Mouse (Mus musculus) lung, postnatal 36 days (tissue): ENCODE measurements around the gene Fhl5.
"Not testable (repeated sequence)": the region's sequence is repeated elsewhere in the genome, so short reads cannot be mapped to it uniquely, and the experiment has no call there.

Experiments
- DNase-seq: peaks from one replicate; pipeline ENCODE4 v3.0.0; 2022; ENCODE audit warnings: mixed read lengths

Fhl5 gene

DNA sequence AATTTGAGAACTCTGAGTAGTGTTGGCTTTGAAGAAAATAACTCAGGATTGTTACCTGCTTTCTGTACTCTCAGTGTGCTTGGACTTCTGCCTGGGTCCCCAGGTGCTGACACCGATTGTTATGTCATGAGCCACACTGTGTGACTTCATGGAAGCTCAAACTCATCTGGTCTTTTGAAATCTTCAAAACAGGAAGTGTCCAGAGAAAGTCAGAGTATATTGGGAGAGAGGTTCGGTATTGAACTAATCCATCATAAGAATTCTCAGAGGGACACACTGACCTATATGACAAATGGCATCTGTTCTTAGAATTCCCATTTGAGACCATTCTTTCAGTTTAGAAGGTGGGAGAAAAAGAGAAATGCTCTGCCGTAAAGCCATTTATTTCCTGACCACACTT, at the start of gene Fhl5:
Fhl5 (minus strand) TSS at position 101 of the 400 bp plus-strand sequence.
- DNase-seq = no peak

DNA sequence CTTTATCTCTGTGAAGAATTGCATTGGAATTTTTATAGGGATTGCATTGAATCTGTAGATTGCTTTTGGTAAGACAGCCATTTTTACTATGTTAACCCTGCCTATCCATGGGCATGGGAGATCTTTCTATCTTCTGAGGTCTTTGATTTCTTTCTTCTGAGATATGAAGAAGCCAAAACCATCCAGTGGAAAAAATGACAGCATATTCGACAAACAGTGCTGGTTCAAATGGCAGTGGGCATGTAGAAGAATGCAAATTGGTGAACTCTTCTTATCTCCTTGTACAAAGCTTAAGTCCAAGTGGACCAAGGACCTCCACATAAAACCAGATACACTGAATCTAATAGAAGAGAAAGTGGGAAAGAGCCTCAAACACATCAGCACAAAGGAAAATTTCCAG, 42.3 kb upstream of the Fhl5 start:
- not testable (repeated sequence) for DNase-seq

DNA sequence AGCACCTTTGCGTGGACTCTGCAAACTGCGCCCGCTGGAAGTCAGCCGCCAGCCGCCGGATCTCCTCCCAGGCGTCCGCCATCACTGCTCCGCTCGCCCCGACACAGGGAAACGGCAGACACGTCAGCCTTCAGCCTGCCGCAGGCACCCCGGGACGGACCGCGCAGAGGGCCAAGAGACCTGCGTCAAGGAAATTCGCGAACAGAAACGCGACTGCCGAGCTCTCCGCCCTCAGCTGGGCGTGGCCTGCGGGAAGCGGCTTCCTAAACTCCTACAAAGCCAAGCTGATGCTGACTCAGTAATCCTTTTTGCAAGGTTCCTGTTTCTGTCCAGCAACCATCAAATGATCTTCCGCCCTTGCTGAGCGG, 39.0 kb upstream of the Fhl5 start, which contains the start of gene Ufl1:
Ufl1 (minus strand) TSS at position 151 of the 368 bp plus-strand sequence.
- DNase-seq = peak; percentile 97

DNA sequence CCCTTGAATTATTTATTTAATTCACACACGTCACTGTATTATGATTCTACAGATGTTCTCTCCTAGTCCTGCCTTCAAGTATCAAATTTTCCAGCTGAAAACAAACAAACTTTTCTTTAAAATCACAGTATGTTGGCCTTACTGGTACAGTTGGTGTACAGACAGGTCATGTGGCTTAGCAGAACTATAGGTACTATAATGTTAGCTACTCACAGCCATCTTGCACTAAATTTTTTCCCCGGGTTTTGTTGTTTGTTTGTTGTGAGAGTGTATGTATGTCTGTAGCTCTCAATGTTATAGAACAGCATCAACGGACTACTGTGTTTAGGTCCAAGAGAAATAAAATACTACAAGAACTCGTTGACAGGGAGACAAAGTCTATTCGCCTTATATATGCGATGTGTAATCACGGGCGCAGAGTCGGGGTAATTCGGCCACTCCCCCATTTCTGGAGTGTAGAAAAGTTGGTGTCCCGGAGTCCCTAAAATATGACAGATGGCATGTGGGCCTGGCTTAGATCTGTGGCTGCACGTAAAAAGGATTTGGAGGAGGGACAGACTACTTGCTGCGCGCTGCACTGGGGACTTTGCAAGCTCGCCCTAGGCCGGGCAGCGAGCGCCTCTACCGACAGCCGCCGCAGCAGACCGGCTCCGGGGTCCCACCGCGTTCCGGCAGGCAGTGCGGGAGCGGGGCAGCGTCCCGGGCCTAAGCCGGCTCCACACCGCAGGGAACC, 38.4 kb upstream of the Fhl5 start:
- DNase-seq = peak; percentile 56

DNA sequence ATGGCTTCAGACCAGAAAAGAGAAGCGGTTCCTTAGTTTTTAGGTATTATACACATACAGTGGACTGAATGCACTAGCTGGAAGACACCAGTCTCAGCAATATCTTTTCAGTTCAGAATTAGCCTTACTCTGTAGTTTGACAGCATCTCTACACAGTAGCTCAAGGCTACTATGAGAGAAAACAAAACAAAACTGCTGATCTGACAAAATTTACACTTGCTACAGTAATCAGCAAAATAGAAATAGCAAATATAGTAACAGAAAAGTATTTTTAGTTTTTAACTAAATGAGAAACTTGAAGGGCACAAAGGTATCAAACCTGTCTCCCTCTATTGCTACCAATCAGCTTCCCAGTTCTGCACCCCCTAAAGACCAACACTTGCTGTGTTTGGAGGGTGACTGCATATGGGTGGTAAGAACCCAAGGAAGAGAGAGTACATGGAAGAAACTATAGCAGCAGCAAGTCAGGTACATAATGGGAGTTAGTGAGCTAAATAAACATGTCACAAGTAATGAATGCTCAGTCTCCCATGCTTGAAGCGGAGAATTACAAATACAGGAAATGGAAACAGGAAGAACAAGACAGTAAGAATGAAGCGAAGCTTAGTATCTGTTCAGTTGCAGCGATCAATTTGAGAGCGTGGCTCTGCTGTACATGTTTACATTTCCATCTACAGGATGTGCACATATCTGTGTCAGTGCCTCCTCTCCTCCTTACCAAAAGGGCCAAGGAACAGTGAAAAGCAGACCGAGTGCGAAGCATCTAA, 30.4 kb upstream of the Fhl5 start:
- no peak for DNase-seq

DNA sequence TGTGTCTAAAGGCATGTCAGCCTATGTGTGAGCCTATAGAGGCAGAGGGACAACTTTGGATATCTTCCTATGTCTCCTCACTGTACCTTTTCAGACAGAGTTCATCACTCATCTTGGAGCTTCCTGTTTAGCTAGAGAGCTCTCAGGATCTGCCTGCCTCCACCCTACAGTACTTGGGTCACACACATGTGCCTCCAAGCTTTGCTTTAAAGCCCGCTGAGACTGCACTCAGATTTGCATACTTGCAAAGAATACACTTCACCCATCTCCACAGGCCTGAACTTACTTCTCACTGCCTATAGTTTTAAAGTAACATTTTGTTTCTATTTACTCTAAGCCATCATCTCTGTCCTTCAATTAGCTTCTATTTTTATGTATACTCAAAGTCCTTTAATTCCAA, 29.2 kb upstream of the Fhl5 start:
- no peak for DNase-seq

DNA sequence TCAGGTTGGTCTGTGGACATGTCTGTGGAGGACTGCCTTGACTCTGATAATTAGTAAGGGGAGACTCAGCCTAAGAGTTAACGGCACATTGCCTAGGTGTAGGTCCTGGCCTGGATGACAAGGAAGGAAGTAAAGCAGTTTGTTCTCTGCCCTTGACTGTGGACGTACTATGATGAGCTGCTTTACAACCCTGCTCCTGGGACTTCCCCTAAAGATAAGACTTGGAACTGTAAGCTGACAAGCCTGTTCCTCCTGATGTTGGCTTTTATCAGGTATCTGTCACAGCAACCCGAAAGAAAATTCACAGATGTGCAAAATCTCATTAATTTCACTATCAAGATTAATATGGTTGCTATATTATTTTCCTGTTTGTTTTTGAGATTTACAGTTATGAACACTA, 24.5 kb upstream of the Fhl5 start:
- DNase-seq = no peak

DNA sequence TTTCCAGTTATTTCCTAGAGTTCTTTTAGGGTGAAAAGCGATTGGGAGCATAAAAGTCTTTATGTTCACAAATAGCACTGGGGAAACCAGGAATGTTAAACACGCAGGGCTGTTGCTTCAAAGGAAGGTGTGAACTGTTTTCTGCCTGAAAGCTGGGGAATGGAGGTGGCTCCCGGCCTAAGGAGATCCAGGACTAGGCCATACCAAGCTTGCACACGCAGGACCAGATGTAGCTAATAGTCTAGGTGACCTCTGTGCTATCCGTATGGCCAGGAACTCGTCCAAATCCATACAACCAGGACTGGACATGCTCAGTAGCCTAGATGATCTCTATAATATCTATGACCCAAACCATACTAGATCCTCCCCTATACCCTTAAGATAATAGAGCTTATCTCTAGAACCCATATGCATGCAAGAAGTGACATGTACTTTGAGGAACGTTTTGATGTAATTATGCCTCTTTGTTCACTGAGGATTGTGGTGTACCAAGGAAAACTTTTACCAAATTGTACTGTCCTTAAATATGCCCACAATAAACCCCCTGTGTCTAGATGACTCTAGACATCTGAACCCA, 15.2 kb upstream of the Fhl5 start:
- no peak for DNase-seq

DNA sequence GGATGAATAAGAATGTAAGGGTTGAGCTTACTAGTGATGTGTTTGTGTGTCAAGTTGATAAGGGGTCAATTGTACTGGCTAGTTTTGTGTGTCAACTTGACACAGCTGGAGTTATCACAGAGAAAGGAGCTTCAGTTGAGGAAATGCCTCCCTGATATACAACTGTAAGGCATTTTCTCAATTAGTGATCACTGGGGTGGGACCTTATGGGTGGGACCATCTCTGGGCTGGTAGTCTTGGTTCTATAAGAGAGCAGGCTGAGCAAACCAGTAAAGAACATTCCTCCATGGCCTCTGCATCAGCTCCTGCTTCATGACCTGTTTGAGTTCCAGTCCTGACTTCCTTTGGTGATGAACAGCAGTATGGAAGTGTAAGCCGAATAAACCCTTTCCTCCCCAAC, 7.0 kb downstream of the Fhl5 start:
- DNase-seq = not testable (repeated sequence)

DNA sequence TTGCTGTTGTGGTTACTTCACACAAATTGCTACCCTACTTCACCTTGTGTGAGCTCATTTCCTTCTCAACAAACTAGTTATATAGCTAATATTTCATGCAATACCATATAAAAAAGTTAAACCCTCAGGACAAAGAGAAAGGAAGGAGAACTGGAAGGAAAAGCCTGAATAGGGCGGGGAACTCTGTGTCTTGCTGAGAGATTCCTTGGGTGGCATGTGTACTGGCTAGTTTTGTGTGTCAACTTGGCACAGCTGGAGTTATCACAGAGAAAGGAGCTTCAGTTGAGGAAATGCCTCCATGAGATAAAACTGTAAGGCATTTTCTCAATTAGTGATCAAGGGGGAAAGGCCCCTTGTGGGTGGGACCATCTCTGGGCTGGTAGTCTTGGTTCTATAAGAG, 8.9 kb downstream of the Fhl5 start:
- DNase-seq = not testable (repeated sequence)

DNA sequence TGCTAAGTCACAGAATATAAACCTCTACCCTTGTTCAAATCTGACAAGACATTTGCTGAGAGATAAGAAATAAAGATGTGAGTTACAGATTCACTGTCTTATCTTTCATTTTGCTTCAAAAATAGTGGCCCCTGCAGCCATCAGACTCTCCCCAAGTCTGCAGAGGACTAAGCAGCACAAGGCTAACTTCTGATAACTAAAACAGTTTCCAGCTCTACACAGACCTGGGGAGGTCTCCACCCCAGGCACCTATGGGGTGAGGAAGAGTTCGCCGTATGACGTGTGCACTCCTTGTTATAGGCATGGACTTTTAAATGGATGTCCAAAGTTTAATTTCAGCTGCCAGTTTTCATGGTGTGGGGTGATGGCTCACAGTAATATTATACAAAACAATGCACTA, 10.1 kb downstream of the Fhl5 start:
- DNase-seq = no peak

DNA sequence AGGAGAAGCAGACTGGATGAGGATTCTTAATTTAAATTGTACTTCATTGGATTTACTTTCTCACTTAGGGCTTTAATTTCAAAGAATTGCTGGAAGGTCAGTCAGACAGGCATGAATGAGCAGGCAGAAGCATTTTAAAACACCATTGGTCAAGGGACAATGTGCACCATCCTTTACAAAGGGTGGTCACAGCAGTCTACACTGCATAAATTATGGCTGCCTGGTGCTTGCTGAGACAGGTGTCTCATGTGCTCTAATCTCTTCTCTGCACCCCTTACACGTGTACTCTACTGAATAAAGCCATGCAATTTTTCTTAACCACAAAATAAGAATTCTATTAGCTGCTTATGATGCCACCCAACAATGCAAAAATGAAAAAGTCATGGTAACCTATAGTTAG, 15.1 kb downstream of the Fhl5 start:
- DNase-seq = no peak

DNA sequence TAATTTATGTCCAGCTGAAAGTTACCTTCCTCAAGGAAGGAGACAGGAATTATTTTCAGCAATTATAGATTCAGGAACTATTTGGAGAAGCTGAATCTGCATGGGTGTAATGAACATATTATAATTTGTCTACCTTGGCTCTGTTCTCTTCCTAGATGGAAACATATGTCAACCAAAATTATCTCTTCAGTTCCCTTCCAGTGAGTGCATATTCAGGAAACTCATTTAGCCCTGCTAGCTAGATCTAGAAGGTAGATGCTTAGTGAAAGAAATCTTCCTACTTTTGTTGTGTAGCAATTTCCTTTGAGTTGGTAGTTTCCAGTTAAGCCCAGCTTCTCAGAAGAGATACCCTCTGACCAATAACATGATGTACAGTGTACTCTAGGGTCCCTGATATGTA, 20.7 kb downstream of the Fhl5 start:
- DNase-seq = no peak

DNA sequence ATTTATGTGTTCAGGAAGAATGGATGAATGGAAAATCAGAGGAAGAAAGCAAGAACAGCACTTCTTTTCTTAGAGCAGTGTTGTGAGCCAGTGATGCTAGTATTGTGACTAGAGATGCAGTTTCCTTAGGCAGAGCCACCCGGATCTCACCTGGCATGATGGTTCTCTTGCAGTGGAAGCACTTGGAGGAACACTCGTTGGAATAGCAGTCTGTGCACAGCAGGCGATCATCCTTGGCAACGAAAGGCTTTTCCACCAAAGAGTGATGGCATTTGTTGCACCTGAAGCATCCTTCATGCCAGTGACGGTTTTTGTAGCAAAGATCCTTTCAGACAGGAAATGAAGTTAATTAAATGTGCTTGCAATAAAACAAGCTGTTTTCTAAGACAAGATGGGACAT, 29.2 kb downstream of the Fhl5 start:
- DNase-seq = no peak

DNA sequence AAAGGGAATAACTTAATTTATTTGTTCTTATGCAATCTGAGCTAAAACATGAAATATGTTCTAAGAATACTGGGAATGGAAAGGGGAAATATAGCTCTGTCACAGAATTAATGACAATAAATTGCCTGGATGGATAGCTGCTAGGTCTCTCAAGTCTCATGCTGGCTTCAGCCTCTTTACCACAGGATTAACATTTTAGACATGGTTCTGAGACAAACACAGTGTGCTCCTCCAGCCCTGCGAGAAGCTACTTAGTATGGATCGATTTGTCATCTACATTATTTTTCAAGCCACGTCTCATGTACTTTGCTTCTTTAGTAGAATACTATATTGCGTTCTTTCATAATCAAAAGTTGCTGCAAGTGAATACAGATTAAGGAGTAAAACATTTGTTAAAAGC, 36.5 kb downstream of the Fhl5 start:
- no peak for DNase-seq

DNA sequence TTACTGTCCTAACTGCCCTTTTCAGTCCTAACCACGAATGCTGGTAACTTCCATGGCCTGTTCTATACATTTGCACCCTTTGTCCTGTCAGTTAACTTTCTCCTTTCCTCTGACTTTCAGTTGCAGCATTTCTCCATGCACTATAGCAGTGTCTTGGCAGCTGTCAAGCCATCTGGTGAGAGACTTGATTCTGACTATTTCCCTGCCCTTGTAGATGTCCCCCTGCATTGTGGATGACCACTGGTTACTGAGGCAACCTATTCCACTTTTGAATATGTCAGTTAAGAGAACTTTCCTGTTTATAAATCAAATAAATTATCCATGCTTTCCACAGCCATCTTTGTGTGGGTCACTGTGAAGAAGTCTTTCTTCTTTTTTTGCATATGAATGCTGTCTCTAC, 45.4 kb downstream of the Fhl5 start:
- DNase-seq = no peak

DNA sequence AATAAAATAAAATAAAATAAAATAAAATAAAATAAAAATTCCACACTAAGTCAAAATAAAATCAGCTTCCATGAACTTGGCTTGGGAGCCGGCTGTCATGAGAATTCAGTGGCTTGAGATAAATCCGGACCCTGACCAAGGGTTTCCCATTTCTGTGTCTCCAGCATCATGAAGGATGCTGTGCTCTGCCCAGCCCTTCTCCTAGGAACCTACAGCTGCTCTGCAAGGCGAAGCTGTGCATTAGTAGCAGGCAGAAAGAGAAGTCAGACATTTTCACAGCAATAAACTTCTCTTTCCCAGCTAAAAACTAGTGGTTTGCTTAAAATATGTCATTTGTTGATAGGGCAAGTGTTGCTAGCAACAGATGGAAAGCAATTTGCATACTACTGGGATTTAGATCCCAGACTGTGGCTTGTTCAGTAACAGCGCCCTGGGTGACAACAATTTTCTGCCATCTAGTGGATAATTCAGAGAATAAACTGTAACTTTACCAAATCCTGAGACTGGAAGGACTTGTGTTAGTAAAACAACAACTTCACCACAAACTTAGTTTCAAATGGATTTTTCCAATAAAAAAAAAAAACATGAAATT, 63.0 kb downstream of the Fhl5 start:
- DNase-seq = no peak
